Mouse (Mus musculus) embryo, embryonic 10 days (tissue): ENCODE data around the gene Mef2c.

ENCODE experiments used
- DNase-seq: peaks from one replicate; pipeline ENCODE4 v3.0.0-alpha.2; 2015; ENCODE audit warnings: low spot score

Gene Mef2c

DNA sequence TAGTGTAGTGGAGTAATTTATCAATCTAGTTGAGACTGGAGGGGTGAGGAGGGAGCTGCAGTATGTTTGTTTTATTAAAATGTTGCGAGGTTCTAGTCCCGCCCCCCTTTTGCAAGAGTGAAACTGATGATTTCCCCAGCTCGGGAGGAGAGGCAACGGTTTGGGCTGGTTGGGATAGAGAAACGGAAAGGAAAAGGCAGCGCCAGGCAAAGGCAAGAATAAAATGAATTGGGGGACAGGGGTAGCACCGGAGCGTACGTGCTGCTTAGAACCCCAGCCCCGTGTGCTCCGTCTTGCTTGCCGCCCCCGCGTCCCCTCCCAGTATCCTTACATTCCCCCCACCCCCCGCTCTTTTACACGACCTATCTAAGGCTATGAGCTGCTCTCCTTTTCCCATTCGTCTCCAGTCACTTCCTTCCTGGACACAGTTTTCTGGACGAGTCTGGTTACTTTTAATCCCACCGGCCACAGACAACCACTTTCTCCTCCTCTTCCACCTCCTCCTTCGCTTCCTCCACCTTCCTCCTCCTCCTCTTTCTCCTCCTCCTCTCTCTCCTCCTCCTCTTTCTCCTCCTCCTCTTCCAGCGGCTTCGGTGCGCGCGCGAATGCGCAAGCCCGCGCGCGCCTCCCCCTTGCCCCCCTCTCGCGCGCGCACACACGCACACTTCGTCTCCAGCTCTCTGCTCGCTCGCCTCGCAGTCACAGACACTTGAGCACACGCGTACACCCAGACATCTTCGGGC lies 20.5 kb downstream of the Mef2c start:
- peak; percentile 85 for DNase-seq

DNA sequence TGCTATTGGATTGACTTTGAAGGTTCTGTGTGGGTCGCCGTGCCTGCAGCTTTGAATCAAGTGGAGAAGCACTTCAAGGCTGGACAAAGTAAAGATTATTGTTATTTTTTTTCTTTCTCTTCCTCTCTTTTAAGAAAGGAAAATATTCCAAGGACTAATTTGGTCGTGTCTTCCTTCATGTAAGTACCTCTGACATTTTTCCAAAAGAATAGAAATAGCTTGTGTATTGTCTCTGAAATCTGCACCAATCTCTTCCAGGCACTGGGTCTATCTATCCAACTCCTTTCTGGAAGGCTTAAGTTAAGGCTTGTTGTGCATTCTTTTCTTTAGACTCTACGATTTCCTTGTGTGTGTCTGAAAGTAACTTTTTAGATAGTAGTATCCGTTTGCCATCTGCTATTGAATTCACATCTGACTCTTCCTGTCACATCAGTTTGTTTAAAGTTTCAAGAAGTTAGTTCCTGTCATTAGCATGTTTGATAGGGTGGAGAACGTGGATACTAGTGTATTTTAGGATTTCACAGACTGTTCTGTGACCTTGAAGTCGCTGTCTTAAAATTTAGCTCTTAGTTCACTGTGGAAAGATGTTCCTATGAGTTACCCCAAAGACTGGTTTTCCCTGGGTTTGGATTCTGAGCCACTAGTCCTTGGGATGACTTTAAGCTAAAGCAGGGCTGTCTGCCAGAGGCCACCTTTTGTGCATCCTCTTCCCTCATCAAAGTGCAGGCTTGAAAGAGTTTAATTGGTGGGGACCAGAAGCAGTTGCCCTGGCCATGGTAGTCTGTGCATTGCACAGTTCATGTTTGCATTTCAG lies 21.3 kb downstream of the Mef2c start:
- no peak for DNase-seq

DNA sequence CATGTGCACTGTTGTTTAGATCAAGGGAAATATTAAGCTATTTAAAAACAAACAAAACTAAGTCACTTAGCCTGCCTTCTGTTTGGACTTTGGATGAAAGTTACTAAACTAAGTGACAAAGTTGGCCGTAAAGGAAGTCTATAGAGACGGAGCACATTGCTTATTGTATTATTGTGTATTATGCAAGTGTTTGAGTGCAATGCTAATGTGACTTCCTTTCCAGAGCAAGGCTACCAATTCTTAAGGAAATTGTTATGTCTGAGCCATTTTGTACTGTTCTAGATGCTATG lies 21.8 kb downstream of the Mef2c start:
- no peak for DNase-seq

DNA sequence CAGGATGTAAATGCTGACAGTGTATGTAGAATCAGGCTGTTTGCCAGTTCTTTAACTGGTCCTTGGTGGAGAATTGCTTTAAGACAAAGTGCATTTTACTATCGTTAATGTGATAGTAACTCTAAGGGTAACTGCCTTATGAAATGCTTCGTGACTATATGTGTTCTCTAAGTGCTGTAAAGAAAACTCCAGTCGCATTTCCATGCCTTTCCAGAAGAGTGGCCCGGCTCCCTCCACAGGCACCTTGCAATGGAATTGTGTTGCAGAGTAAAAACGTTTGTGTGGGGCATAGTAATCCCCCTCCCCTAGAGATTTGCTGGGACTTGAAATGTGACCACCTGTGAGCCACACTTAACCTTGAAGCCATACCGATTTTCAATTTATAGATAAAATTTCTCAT lies 22.2 kb downstream of the Mef2c start:
- no peak for DNase-seq

DNA sequence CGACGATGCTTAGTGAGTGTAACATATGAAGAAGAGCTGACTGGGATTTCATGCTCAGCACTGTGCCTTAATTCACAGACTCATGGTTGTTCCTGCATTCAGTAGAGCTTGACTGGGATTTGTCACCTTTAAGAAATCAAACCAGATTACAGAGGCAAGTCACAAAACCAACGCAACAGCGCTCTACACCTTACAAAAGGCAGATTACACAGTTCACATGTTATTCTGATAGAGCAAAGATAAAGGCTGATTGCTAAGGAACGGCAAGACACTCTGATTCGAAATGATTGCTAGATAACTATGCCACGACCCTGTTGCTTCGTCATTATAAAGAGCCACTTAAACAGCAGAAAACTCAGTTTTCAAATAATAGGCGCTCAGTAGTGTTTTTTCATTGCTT lies 24.1 kb downstream of the Mef2c start:
- DNase-seq, result no peak

DNA sequence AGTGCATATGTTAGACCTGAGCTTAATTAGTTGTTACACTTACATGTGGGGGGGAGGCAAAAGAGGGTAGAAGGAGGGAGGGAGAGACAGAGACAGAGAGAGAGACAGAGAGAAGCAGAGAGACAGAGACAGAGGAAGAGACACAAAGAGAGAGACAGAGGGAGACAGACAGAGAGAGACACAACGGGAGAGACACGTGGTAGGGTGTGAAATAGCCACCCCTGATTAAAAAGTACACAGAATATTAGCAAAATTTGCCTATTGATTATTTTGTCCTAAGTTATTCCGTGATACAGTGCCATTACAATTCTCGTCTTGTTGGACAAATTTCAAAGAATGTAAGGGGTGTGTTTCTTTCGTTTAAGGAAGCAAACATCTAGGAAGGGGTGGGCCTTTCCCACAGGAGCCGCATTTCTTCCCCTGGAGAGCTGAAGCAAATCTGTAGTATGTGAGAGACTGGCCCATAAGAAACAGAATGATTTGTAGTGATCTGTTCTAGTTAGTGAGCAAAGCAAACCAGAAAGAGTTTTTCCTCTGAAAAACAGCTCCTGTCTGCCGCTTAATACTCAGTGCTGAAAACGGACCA lies 26.0 kb downstream of the Mef2c start:
- no peak for DNase-seq

DNA sequence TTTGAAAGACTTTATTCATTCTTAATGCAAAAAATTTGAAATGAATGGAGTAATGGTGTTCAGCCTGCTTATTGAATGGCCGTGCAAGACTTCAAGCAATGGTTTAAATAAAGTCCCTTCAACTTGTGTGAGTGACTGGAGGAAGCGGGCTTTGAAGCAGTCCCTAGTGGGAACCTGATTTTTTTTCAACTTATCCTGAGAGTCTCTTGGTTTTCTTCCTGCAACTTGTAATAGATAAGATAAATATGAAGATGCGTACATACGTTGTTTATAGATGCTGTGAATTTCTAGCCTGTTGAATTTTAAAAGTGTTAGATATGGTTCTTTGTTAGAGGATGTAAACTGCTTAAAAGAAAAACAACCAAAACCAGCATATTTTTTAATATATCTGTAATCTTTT lies 27.1 kb downstream of the Mef2c start:
- no peak for DNase-seq

DNA sequence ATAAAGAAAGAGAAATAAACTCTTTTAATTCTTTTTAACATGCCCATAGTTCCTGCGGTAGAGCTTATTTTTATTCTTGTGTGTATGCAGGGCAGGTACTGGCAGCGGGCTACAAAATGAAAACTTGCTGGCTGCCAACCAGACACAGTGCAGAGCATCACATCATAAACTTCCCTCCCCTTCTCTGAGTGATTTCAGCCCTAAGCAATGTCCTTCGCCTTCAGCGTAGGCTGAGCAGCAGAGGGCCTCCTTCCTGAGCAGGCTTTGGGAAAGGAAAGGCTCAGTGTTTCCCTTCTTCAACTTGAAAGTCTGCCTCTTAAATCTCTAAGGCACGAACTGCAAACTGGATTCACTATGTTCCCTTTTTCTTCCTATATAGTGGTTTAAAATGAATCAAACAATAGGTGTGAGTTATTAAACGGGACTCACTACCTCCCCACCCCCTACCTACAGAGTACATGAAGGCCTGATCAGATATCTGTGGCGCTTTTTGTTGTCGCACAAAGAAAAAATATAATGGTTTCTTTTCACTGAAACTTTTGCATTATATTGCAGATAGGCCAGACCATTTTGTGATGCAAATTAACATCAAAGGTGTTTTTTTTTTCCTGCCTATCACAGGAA lies 28.2 kb downstream of the Mef2c start:
- peak; percentile 18 for DNase-seq

DNA sequence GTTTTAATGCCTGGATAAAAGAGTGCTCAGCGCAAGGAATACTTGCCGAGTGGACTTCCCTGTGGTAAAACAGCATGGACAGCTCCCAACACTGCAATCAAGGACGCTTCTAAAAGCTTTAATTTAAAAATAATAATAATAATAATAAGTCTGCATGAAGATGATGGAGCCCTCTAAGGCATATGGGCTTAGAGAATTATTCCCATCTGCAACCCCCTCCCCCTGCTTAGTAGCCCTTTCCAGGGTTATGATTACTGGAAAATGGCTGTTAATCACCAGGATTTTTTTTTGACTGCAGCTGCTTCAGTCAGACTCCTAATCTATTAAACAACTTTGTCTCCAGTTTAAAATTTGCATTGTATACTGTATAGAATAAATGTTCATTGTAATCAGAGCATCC lies 32.5 kb downstream of the Mef2c start:
- no peak for DNase-seq

DNA sequence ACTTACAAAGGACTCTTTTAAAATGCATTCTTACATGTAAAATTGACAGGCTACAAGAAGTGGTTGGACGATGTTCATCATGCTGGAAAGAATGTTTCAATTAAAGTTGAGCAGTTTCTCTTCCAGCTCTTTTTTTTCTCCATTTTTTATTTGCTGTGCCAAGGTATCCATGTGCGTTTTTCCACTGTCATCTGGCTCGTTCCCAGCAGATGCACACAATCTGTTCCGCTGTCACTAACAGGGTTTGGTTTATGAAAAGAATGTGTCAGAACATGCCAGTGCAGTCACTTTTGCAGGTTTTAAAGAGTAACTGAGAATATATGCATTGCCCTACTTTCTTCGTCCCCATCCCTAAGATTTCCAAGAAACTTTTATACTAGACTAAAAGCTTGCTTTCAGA lies 33.3 kb downstream of the Mef2c start:
- no peak for DNase-seq

DNA sequence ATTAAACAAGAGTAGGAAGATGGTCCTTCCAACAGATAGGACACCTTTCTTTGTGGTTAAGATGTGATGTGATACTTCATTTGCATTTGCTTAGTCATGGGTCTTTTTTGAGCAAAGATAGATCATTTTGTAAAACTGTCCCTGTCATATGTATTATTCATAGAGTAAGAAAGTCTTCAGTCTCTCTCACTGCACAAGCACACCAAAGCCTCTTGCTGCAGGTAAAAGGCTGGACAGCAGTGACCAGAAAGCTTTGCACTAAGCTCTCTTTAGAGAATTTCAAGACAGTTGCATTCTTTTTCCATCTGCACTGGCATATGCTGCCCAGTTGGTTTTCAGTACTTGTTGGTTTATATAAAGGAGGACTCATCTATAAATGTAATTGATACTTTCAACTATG lies 36.1 kb downstream of the Mef2c start:
- no peak for DNase-seq

DNA sequence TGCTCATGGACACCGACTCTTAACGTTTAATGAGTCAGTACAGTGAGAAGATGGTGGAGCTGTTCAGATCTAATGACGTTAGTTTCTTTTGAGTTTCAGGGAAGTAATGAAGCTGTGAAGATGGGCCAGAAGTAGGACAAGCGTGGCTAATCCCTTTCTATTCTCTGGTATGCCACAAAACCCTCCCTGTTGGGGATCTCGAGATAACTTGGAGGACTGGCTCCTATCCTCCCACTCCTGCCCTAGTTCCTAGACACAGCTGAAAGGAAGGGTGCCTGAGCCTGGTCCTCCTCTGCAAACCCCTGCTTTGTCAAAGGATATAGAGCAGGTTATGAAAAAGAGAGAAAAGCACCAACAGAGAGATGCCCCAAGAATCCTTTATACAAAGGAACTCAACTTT lies 38.8 kb downstream of the Mef2c start:
- no peak for DNase-seq

DNA sequence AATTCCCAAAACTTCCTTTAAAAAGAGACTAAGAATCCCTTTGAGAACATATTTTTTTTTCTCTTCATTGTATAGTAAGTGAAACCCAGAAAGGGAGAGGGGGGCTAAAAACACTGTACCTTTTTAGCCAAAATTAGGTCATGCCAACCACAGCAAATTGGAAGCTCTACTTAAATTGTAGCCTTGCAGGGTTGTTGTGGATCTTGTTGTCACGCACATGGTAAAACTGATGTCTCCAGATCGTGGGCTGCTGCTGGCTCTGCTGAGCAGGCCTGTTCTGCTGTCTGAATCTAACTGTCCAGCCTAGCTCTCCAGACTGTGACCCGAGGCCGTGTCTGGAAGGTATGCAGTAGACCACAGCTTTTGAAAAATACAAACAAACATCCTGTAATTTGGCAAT lies 40.9 kb downstream of the Mef2c start:
- DNase-seq, result no peak

DNA sequence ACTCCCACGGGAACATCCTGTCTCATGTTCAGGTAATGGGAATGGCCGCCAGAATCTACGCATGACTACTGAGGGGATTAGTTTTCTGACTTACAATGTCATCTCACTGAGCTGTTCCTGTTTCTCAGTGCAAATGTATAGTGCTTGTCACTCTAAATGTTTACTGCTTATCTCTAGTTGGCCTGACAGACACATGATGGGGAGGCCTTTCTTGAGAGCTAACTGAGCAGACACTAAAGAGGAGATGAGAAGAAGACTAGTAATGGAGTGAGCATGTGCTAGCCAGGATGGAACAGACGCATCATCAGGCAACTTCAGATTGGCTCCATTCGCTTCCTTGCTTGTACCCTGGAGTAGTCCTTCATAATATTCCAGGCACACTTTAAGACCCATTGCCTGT lies 43.0 kb downstream of the Mef2c start:
- no peak for DNase-seq

DNA sequence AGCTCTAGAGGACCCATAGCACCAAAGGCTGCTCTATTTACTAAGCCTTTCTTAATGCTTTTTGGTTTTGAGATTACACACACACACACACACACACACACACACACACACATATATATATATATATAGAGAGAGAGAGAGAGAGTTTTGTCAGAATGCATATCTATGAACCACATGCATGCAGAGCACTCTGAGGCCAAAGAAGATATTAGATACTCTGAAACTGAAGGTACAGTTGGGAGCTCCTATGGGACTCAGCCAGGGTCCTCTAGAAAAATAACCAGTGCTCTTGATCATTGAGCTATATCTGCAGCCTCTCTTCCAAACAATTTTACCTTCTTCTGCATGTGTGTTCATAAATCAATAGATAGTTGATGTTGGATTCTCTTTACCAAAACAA lies 47.4 kb downstream of the Mef2c start:
- no peak for DNase-seq

DNA sequence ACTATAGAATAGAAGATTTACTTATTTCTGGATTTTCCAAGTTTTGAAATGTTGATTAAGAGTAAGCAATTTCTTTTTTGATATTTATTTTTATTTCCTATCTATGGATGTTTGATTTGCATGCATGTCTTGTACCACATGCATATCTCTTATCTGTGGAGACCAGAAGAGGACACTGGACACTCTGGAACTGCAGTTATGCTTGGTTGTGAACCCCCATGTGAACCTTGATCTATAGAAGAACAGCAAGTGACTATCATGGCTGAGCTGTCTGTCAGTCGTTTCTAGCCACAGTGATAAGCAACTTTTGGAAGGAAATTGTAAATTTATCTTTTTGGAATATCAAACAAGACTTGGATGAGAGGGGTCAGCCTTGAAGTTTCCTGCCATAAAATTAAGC lies 48.2 kb downstream of the Mef2c start:
- no peak for DNase-seq

DNA sequence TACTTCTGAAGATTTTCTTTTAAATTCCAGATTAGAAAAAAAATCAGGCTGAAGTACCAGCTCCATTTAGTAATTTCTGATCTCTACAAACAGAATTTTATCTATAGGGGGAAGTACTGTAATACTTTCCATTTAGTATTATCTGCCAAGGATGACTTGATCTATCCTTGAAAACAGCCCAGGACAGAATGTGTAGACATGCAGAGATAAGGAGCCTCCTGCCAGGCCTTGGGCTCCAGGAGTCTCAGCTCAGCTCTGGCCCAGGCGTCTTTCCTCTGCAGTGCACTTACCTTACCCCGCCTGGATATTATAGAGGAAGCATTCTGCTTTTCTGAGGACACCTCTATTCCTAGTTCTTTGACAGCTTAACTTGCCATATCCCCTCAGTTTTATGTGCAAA lies 59.4 kb downstream of the Mef2c start:
- no peak for DNase-seq

DNA sequence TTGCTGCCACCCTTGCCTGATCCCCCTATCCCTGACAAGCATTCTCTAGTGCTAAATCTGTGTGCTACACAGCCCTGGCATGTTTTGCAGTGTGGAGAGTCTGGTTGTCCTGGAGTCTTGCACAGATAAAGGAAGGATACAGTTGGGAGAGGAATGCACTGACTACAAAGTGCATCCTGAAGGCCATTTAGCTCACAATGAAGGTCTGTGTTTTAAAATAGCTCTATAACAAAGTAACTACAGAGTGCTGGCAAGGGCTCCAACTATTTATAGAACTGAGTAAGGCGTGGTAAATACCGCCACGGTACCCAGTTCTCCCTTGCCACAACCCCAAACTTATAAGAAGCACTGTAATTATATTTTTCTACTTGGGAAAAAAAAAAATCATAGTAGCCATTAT lies 61.9 kb downstream of the Mef2c start:
- no peak for DNase-seq

DNA sequence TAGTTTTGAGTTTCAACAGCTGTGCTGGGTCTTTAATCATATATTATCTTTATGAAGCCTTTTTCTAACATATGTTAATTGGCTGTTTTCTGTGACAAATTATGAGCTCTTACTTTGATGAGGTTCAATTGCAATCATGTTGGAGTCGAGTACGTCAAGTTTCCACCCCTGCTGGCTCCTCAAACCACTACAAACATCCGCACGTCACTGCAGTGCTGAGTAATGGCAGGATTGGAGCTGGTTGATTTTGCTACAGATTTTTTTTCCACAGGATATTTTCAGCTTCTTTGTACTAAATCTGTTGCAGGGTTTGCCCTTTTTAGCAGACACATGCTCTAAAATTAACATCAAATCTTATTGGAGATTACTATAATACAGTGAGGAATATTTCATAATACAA lies 62.3 kb downstream of the Mef2c start:
- DNase-seq, result no peak

DNA sequence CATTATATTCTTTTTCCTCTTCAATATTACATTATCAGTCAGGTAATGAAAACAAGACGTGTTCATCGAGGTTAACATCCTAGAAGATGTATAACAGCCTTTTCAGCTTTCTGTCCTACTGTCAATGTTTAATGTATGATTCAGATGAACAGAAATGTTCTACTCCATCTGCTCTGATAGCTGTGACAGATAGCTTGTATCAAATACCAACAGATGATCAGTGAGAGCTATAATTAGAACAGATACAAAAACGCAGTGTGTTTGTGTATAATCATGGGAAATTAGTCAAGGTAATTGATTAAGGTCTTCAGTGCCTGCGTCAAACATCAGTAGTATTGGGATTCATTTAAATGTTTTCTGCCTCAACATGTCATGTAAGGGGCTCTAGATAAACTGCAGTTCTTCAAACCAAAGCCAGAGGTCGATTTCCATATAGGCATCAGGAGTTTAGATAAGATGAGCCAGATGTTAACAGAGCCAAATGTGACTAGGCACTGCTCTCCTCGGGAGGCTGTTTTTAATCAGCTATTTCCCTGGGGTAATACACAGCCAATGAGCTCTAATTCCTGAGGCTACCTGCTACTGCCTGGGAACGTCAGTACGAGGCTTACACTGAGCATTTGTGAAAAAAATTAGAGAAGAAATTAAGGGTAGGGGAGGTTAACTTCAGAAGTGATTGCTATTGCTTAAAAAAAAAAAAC lies 63.1 kb downstream of the Mef2c start:
- DNase-seq, result peak; percentile 43

DNA sequence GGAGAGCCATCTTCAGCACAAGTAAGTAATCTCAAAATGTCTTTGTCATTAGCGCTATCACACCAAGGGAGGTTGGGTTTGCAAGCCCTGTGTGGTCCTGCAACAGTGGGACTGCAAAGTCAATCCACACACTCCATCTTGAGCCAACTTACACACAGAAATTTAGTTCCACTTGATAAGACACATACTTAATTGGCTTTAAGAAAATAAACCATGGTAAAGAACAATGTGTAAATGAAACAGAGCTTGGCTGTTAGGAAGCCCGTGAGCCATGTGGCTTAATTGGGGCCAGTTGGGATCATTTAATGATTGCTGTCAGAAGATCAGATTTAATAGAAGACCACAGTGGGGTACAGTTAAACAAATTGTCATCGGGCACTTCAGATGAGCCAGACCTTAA lies 63.8 kb downstream of the Mef2c start:
- DNase-seq, result no peak

DNA sequence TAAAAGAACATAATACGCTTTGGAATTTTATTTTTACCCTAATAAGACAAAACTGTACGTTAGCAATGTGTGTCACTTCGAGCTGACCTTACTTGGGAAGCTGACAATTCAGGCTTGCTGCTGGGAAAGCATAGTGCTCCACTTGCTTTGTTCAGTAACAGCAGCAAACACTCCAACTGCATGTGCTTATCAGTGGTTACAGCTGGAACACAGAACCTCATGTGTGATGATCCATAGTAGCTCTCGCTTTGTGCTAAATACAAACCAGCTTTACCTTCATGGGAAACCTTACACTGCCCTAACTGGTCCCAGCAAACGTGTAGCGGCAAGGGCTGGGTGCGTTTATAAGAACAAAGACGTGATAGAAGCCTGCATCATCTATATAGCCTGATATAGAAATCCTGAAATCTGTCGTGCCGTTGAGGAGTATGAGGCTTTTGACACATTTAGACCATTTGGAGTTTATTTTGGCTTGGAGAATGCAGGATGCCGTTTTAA lies 65.0 kb downstream of the Mef2c start:
- no peak for DNase-seq
